Mouse (Mus musculus): ENCODE data around the gene Parp3.

DNA sequence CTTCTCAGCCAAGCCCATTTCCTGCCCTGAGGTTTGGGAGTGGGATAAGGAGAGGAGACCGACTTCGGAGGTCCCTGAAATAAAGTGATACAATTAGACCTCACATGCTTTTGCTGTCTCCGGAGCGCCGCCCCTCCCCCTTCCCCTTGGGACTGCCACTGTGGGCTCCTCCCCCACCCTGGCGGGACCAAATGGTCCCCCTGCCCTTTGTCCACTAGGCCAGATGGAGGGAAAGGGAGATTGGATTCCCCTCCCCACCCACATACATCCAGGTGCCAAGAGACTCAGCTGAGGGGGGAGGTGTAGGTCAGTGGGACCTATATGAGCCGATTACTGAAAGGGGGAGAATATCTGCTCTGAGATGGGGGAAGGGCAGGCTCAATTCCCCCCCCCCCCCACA is 23.9 kb downstream of the Parp3 start:
- TF ChIP-seq CTCF (IDR thresholded peaks at IDR 0.05; ENCODE audit: low read depth) (no peak), EP300 (optimal IDR thresholded peaks at IDR 0.05) (no peak)
